Mouse (Mus musculus): ENCODE data around the gene Ly6g6f.

DNA sequence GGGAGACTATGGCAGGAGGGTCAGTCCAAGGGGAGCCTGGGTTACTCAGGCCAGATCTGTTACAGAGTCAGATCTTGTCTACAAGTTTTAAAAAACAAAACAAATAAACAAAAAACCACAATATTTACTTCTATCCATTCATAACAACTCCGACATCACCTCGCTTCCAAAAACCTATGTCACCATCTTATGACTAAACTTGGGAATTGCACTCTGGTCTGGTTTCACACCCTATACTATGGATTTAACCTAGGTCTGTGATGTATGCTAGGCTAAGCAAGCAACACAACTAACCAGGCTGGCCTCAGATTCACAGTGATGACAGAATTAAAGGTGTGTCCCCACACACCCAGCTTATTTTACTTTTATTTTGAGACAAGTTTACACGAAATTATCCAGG, 21.1 kb upstream of the Ly6g6f start:
- TF ChIP-seq CTCF (IDR thresholded peaks at IDR 0.05; ENCODE audit: insufficient read depth, low read depth, low read length) = no peak
- no peak for TF ChIP-seq POLR2A (IDR thresholded peaks at IDR 0.05; ENCODE audit: insufficient read depth, low read depth, low read length)
